Mouse (Mus musculus): ENCODE measurements around the gene Rnf111.

The Rnf111 gene

GRCm38 (mm10) chr9:70391660-70392562 lies 111.6 kb downstream of the Rnf111 start:
- peak in 1 of 2 experiments; percentile 7 for DNase-seq

GRCm38 (mm10) chr9:70391042-70391441 lies 112.5 kb downstream of the Rnf111 start:
- no peak for DNase-seq

GRCm38 (mm10) chr9:70389548-70389947 lies 114.0 kb downstream of the Rnf111 start:
- peak; percentile 46 to 53 for DNase-seq

GRCm38 (mm10) chr9:70387410-70388119 lies 116.0 kb downstream of the Rnf111 start:
- peak in 1 of 2 experiments; percentile 25 for DNase-seq

- DNase-seq = no peak
Observed at GRCm38 (mm10) chr9:70384958-70385728, 118.4 kb downstream of the Rnf111 start.

GRCm38 (mm10) chr9:70384494-70384893 lies 119.0 kb downstream of the Rnf111 start:
- DNase-seq = no peak

- no peak for DNase-seq
Observed at GRCm38 (mm10) chr9:70383750-70384149, 119.8 kb downstream of the Rnf111 start.

GRCm38 (mm10) chr9:70382091-70382490 lies 121.4 kb downstream of the Rnf111 start:
- no peak for DNase-seq

GRCm38 (mm10) chr9:70379502-70380467 lies 123.7 kb downstream of the Rnf111 start:
- no peak for DNase-seq
